Mouse (Mus musculus) forelimb bud, embryonic 11.5 days (tissue): ENCODE measurements at regions not wholly inside any gene's neighbourhood (a gene's known extent, or its start where the extent isn't known, plus 50 kb on each side); places are given as distances from the start of the nearest gene placed in this dataset.

Source experiments
- DNase-seq: peaks from one replicate; pipeline ENCODE4 v3.0.0-alpha.2; 2012; ENCODE audit warnings: low read depth, low spot score

DNA sequence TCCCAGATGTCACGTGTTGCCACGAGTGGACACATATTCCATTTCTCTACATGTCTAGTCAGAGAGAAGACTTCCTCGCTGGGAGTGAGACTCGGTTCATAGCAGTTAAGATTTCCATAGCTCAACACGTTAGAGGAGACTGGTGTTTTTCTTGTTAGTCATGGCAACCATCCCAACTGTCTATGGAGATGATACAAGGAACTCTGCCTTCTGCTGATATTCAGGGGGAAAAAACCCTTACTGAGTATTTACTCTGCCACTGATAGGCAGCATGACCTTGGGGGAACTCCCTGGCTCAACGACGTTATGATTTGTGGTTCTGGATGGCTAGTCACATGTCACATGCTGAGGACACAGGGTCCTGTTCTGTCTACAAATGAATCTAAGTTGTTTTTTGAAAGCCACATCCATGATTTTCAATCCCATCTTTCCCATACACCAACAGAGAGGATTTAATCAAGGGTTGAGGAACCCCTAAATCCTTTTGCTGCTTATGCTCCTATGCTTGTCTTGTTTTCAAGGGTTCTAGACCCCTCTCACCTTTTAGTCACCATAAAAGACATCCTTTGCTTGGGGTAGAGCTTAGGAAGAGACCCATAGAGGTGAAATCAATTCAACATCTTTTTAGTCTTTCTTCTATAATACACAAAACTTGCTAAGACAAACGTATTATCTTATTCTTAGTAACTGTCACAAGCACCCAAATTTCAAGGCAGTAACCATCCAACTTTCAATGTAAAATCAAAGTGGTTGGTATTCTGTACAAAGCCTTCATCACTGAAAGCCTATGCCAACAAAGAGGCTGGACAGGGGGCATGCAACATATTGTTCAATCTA lies 50.2 kb upstream of the Adtrp start:
- DNase-seq, result no peak
